Mouse (Mus musculus) testis, postnatal 10 days (tissue): ENCODE results near the gene Cct2.
"Not testable (repeated sequence)": the region's sequence is repeated elsewhere in the genome, so short reads cannot be mapped to it uniquely, and the experiment has no call there.

Source experiments
- DNase-seq: peaks from one replicate; pipeline ENCODE4 v3.0.0; 2021; ENCODE audit warnings: low spot score

Cct2 gene

DNA sequence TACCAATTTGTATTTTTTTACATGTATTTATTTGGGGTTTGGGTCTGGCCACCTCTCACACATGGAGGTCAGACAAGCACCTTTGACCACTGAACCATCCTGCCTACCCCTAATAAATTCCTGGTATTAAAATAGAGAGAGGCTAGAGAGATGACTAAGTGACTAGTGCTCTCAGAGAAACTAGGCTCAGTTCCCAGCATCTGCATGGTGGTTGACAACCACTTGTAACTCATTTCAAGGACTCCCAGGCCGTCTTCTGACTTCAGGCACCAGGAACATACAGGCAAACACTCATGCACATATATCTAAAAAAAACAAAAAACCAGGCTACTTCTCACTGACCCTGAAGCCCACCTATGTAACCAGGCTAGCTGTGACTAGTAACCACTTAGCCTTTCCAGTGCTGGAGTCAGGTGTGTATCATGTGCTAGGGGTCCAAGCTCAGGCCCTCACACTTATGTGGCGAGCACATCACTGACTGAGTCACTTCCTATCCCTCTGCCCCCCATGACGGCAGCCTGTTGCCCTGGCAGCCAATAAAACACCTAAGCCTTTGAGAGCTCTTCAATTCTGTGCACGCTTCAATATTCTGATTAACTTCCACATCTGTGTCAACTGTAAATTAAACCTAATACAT lies 13.5 kb downstream of the Cct2 start:
- DNase-seq: no peak

GRCm38 (mm10) chr10:117049253-117049652 lies 14.4 kb downstream of the Cct2 start:
- no peak for DNase-seq

DNA sequence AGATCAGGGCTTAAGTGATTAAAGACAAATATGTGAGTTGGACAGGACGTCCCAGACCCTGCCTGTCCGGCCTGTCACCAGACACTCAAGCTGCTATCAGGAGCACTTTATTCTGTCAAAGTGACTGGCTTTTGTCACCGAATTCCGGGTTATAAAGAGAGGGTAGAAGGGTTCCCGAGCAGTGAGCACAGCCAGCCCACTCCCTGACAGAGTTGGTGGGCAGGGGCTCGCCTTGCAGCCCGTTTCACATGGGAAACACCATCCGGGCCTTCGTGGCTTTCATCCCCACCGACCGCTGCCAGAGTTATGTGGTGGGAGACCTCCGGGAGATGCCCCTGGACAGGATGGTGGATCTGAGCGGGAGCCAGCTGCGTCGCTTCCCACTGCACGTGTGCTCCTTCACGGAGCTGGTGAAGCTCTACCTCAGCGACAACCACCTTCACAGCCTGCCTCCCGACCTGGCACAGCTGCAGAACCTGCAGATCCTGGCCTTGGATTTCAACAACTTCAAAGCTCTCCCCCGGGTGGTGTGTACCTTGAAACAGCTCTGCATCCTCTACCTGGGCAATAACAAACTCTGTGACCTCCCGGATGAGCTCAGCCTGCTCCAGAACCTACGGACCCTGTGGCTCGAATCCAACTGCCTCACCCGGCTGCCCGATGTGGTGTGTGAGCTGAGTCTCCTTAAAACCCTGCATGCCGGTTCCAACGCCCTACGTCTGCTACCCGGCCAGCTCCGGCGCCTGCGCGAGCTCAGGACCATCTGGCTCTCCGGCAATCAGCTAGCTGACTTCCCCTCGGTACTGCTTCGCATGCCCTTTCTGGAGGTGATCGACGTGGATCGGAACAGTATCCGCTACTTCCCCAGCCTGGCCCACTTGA lies 18.2 kb downstream of the Cct2 start, which contains the start of gene Lrrc10:
Lrrc10 (plus strand) TSS at position 167 of the 882 bp plus-strand sequence.
- DNase-seq: no peak

DNA sequence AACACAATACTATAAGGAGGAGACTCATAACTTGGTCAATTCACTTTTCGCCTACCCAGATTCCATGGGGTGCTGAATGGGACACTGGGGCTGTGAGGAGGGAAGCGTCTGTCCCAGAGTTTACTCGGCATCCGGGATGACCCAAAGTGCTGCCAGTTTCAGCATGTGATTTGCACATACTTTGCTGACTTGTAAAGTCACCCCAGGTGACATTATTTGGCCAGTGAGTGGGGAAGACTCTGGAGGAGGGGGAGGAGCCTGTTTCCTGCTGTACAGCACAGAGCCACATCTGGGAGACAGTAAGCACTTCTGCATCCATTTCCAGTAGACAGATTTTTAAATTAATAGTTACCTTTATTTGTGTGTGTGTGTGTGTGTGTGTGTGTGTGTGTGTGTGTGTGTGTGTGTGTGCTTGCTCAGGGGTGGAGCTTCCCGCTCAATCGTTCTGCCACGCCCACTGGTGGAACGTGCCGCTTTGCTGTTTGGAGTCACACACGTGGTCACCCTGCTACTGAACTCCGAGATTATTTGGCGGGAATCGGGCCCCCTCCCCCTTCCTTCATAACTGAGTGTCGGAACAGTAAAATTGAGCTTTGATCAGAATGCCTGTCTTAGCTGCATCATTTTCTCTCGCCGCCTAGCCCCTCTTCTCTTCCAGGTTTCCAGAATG lies 20.0 kb downstream of the Cct2 start:
- not testable (repeated sequence) for DNase-seq

GRCm38 (mm10) chr10:117042295-117042694 lies 21.3 kb downstream of the Cct2 start:
- DNase-seq: no peak

- DNase-seq: peak; percentile 58
These were observed 23.3 kb downstream of the Cct2 start for GRCm38 (mm10) chr10:117040355-117040754.

GRCm38 (mm10) chr10:117033785-117034184 lies 29.8 kb downstream of the Cct2 start:
- DNase-seq: peak; percentile 91

DNA sequence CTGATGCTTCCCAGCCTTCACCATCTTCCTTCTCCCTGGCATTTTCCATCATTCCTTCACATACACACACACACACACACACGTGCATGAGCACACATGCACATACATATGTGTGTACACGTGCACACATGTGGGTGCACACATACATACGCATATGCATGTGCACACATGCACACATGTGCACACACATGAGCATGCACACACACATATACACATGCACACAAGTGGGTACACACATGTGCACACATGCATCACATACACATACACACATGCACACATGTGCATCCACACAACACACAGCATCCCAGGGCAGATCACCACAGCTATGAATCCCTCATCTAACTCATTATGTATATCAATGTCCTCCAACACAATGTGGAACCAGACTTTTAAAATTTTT lies 32.5 kb downstream of the Cct2 start:
- no peak for DNase-seq

- no peak for DNase-seq
These were observed 37.4 kb downstream of the Cct2 start for GRCm38 (mm10) chr10:117026176-117026575.

DNA sequence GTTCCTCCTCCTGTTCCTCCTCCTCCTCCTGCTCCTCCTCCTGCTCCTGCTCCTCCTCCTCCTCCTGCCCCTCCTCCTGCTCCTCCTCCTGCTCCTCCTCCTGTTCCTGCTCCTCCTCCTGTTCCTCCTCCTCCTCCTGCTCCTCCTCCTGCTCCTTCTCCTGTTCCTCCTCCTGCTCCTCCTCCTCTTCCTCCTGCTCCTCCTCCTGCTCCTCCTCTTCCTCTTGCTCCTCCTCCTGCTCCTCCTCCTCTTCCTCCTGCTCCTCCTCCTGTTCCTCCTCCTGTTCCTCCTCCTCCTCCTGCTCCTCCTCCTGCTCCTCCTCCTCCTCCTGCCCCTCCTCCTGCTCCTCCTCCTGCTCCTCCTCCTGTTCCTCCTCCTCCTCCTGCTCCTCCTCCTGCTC lies 37.8 kb downstream of the Cct2 start:
- DNase-seq: not testable (repeated sequence)

DNA sequence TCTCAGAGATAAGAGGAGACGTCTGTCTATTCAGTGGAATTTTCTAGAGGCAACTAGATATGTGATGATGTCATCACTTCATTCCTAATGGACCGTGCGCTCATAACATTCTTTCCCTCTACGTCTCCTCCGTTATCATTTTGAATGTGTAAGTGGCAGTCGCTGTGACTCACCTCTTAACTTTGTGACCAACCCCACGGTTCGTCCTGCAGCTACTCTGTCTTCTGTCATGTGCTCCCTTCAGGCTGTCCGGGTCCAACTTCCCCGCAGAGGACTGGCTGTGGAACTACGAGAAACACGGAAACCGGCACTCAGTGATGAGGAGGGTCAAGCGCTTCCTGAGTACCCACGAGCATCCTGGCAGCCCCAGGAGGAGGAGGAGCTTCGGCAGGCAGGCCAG lies 39.9 kb downstream of the Cct2 start:
- no peak for DNase-seq

GRCm38 (mm10) chr10:117021020-117021754 lies 42.4 kb downstream of the Cct2 start:
- no peak for DNase-seq

DNA sequence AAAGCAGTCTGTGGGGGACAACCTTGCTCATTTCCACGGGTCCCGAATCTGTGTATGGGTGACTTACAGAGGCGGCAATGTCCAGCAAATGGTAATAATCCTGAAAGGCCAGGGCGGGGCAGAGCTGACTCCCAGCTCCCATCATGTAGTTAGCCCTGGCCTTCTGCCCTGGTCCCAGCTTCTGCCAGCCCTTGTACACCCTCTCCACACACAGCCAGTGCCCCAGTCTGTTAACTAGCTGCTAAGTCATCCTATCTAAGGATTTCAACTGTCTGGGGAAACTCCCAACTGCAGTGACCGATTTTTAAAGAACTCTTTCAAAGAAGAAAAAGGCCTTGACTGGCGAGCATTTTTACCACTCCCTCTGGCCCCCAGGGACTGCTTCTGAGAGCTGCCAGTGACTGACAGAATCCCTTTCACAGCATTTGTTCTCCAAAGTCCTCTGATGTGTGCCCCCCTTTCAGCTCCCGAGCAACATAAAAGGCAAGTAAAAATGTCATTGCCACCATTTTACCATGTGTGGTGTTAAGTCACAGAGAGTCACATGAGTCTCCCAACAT lies 45.3 kb downstream of the Cct2 start:
- no peak for DNase-seq

DNA sequence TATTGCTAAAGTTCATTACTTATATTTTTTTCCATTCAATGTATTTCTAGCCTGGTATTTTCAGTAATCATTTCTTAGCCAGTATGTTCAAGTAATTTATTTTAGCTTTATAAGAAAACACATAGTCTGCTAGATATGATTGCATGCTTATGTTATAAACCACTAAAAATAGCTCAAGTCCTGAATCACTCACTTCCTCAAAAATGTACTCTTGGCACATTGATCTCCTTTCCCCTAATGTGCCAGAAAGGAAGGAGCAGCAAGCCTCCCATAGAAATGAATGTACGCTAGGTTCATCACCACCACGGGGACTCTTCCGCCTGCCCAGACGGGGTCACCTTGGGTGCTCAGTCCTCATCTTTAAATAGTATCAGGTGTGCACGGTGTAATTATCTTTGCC lies 49.0 kb downstream of the Cct2 start:
- DNase-seq: no peak

- no peak for DNase-seq
These were observed 49.8 kb downstream of the Cct2 start for GRCm38 (mm10) chr10:117013689-117014390.

DNA sequence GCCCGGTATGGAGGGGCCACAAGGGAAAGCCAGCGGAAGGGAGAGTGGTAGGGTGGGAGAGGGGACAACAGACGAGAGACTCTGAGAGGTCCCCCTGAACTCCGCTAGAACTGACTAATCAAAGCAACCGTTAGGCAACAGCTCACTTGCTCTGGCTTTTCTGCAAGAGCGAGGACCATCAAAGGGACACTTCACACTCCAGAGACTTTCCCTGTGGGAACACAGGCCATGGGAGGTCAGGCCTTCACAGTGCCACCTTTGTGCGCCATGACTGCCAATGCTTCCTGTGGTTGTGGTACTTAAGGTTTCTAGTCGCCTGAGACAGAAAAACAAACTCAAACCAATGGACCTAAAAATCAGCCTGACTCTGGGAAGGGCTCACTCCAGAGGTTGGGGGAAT lies 52.6 kb downstream of the Cct2 start:
- DNase-seq: no peak

DNA sequence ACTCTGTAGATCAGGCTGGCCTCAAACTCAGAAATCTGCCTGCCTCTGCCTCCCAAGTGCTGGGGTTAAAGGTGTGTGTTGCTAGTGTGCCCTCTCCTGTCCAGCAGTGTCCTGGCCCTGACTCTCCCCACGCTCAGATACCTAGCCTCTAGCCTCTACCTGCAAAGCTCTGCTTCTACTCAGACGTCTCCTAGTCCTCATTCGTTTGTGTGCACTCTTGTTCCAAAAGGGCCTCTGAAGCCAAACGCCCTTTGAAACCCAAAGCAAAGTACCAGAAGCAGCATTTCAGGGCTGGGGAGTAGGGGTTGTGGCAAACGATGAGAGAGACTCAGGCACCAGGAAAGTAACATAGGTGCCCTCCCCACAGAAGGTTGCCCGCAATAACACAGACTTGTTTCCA lies 53.9 kb downstream of the Cct2 start:
- DNase-seq: no peak

DNA sequence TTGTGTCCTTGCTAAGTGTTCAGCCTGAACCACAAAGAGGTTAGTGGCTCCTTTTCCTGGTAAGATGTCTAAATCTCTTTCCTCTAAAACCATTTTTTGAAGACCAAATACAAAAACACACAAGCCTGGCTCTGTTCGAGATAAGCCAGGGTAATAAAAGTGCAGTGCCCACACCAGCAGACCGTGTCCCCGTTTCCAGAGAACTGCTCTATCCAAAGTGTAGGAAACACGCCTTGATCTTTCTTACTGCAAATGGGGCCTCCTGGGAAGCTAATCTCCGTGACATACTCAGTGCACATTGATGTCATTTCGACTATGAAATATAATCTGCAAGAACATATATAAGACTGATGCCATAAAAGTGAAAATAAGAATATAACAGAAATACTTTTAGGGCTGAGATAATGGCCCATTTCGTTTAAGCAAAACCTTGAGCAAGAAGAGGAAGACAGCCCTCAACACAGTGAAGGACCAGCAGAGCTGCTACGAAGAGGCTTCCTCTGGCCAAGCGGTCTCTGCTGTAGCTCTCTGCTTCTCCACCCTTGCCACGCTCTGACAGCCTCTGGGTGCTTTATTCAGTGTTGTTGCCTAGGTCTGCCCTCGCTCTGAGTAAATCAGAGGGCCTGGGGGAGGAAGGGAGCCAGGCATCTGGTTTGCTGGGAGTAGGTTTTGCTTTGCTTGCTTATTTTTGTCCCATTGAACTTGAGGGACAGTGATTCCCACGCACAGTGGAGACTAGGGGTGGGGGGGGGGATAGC lies 57.7 kb downstream of the Cct2 start:
- no peak for DNase-seq

GRCm38 (mm10) chr10:117004695-117005094 lies 58.9 kb downstream of the Cct2 start:
- DNase-seq: no peak
